Mouse (Mus musculus) cerebellum, adult 11-12 months (tissue): Measurements from ENCODE around the gene Dennd5a.
"Not testable (repeated sequence)": the region's sequence is repeated elsewhere in the genome, so short reads cannot be mapped to it uniquely, and the experiment has no call there.

Source experiments
- DNase-seq: peaks from one replicate; pipeline ENCODE4 v3.0.0; 2022

Gene Dennd5a

DNA sequence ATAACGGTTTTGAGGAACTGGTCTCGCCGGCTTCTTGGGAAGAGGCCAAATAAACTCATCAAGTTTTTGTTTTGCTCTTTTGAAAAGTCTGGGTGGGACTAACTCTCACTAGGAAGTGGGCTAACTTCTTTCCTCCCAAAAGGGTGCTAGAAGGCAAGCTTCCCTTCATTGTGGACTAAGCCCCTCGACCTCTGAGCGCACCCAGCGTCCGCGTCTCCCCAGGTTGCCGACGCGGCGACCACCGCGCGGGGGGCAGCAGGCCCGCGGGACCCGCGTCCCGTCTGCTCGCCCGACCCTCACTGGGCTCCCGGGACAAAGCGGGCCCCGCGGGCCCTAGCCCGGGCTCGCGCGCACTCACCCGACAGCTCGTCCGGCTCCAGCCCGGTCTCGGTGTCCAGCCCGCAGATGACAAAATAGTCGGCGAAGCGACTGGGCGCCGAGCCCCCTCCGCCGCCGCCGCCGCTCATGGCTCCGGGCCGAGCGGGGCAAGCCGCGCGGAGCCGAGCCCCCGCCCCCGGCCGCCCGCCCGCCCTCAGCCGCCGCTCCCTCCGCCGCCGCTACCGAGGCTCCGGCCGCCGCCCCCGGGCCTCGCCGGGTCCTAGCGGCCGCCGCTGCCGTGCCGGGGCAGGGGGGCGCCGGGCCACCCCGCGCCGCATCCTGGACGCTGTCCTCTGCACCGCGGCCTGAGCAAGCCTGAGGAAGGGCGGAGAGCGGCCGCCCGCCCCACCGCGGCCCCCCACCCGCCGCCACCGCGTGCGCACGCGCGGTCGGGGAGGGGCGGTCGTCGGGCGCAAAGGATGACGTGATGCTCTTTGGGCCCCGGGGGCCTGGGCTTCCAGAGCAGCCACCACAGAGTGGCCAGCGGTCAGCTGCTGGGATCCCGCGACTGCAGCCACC, at the start of gene Dennd5a:
Gene Dennd5a (minus strand): TSS at position 755 of the 897 bp plus-strand sequence.
- DNase-seq = peak; percentile 86

DNA sequence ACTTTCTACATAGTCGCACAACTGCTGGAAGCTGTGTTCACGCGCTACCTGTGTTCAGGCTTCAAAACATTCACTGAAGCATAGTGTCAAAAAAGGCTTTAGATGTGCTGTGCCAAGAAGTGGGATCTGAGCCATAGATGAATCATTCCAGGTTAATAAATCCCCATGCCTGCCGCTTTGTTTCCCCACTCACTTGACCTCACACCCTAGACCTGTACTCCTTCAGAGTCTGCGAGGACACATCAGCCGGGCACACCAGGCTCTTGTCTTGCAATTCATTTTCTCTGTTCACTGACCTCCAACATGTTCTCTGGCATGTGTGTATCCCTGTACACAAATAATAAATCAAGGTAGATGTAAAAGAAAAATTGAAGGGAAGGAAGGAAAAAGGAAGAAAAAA, 48.8 kb upstream of the Dennd5a start:
- DNase-seq = no peak

DNA sequence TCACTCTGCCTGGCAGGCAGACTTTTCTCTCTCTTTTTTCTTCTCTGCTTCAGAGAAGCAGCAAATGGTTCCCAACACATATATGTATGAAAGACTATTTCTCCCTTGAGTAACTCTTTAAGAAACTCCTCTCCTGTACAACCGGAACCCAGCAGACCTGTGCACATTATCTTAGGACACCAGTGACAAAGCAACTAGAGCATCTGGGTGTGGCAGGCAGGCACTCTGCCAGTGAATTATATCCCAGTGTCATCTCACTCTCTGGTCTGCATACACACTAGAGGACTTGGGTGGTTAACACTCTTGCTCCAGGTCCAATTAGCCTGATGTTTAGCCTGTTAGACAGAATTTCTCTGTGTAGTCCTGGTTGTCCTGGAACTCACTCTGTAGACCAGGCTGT, 48.2 kb upstream of the Dennd5a start:
- DNase-seq = no peak

DNA sequence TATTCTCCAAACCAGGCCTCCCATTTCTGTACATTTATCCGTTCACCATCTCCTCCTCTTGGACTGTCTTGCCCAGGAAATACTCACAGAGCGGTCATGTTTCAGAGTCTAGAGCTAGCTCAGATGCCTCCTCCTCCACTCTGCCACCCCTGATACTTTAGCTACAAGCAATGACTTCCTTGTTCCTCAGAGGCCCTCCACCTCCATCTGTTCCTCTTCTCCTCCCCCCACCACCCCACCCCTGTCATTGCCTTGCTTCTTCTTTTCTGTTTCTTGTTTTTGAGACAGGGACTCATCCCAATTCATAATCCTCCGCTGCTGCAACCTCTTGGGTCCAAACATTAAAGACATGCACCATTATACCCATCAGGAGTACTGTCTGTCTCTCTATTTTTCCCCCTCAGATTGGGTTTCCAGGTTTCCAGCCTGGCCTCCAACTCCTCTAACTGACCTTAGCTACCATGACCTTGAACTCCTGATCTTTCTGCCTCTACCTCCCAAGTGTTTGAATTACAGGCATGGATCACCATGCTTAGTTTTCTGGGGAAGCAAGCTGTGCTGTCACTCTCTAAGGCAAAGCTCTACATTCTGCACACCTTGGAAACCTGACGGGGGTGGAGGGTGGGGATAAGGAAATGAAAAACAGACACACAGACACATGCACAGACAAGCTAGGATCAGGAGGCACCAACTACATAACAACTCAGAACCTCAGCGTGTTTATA, 46.4 kb upstream of the Dennd5a start:
- DNase-seq = no peak

DNA sequence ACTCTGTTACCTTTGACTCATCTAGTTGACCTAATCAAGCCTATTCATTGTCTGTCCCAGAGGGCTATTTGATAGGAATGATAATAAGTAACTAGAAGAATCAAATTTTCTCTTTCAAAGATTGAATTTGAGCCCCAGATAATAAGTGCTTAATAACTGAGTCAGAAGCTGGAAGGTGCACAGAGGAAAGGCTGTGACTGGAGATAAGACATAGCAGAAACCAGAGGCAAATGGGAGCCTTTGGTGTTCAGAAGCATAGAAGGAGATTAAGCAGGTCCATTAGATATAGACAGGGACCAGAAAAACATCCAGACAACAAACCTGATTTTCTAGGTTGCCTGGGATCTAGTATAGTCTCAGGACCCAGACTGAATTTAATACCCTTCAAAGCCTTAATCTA, 45.7 kb upstream of the Dennd5a start:
- DNase-seq = no peak

DNA sequence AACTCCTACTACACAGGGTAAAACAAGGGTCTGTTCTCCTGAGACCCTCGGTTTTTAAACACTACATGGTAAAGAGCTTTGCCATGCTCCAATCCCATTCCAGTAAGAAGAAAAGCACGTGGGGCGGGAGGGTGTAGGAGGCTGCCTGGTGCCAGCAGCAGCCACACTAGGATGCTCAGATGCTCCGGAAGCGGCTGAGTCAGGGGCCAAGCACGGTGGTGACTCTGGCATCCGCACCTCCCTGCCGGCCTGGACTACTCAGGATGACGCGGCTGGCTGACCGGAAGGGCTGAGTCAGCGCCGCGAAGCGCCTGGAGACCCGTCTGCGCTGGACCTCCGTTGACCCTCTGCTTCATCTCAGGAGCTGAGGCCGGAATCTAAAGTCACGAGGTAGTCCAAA, 42.7 kb upstream of the Dennd5a start:
- DNase-seq = peak; percentile 70

DNA sequence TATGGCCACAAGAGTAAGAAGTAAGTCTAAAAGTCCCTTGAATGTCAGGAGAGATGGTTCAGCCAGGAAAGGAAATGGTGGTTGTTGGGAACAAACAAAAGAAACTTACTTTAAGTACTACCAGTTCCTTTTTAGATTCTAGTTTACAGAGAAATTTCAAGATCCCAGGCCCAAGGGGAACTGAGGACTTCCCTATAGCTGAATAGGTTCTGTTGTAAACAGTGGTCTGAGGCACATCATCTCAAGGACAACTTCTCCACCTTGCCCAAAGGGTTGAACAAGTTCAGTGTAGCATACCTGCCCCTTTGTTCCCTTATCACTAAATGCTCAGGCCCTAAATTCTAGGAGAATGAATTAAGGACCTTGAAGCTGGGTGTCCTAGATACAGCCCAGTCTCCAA, 41.8 kb upstream of the Dennd5a start:
- DNase-seq = no peak

DNA sequence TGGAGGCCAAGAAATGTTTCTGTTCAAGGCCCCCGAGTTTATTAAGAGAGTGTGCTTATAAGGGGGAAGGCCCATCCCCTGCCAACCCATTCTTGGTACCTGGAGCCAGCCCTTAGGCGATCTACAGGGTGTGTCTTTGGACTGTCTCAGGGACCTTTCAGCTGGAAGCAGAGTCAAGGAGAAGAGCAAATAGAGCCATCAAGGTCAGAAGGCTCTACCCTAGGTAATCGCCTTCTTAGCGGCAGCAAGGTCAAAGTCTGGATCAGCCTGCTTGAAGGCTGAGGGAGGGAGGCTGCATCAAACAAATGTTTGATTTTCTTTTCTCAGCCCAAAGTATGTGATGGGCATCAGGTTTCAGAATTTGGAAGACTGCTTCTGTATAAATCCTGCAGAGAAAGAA, 38.1 kb upstream of the Dennd5a start:
- DNase-seq = no peak

DNA sequence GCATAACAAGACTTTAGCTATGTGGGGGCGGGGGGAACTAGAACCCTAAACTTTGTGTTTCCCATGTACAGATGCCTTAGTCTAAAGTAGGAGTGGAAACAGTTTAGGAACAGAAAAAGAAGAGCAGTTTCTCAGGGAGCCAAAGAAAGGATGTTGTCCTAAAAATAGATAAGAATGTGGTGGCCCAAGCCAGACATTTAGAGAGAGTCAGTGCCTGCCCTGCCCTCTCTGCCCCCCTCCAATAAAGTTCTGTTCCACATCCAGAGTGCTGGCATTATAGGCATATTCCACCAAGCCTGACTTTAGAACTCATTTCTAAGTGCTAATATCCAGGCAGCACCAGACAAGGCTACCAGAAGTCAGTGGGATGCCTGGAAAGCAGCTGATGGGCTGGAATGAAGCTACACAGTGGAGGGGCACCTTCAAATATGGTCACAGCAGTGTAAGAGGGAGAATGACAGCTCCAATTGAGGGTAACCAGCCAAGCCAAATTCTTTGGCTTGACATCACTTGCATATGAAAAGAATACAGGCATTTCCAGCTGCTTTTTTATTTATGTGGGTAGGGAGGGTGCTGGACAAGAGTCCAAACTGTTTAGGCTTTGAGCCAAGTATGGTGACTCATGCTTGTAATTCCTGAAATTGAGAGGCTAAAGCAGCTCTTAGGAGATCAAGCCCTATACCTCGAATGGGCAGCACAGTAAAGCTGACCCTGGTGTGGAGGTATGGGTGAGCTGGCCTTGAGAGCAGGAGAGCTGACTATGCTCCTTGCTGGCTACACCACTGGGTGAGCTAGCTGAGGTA, 33.1 kb upstream of the Dennd5a start:
- DNase-seq = no peak

DNA sequence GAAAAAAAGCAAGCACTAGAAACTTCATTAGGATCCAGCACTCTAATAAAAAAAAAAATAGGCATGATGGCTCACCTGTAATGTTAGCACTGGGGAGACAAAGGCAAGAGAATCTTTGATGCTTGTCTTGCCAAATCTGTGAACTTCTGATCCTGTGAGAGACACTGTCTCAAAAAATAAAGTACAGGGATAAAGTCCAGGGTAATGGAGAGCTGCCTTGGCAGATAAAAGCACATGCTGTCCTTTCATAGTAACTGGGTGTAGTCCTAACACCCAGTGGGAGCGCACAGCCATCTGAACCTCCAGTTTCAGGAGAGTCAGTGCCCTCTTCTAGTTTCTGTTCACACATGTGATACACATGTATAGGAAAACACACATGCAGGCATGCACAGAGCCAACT, 31.0 kb upstream of the Dennd5a start:
- DNase-seq = no peak

DNA sequence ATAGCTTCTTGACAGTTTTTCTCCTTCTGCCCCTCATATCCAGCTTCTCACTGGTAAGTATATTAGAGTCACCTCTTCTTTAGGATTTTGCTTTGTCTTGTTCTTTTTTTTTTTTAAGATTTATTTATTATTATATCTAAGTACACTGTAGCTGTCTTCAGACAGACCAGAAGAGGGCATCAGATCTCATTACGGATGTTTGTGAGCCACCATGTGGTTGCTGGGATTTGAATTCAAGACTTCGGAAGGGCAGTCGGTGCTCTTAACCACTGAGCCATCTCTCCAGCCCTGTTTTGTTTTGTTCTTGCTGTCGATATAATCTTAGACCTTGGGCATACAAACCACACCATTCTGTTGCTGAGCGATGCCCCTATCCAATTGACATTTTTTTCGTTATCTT, 26.5 kb upstream of the Dennd5a start, which contains the start of gene Tmem41b:
Gene Tmem41b (minus strand): TSS at position 155 of the 400 bp plus-strand sequence.
- not testable (repeated sequence) for DNase-seq

DNA sequence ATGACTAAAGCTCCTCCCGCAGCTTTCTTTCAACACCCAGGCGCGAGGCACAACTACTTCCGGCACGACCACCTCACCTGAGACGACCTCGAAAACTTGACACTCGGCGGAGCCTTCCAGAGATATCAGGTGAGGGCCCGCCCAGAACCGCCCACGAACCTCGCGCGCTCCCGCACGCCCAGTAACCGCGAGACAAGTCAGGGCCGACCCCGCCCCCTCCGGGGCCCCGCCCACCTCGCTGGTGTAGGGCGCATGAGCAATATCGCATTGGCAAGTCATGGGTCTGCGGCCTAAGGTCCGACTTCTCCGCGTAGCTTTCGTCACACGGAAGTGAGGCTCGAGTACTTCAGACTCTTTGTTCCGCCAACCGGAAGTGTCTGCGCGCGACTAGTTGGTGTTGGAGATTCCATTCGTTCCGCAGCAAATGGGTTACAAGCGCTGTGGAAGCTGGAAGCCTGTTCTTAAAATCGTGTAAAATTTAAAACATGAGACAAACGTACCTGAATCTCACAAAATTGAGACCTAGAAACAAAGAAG, 25.9 kb upstream of the Dennd5a start:
- DNase-seq = peak; percentile 99

DNA sequence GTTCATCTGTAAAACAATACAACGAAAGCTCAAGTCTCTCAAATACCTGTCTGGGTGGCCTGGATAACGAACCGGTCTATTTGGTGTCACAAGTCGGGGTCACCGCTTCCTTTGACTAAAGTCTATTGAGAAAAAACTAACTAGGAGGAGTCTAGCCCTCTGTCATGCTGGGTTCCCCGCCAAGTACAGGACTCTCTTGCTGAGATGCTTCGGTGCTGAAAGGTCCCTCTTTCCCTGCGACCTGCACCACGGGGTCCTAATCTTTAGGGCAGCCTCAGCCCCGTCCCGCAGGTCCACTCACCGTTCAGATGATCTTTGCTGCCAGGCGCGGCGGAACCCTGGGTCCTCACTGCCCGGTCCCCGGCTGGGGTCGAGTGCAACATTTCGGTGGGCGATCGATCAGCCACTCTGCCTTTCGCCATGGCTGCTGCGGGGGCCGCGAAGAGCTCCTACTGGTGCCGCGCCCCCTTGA, 25.4 kb upstream of the Dennd5a start:
- no peak for DNase-seq

DNA sequence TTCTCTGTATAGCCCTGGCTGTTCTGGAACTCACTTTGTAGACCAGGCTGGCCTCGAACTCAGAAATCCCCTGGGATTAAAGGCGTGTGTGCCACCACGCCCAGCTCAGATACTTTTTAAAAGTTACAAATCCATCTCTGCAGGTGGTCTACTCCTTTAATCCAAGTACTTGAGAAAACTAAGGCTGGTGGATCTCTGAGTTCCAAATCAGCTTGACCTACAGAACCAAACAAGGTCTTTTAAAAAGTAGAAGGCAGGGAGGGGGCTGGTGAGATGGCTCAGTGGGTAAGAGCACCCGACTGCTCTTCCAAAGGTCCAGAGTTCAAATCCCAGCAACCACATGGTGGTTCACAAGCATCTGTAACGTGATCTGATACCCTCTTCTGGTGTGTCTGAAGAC, 24.3 kb upstream of the Dennd5a start:
- not testable (repeated sequence) for DNase-seq

DNA sequence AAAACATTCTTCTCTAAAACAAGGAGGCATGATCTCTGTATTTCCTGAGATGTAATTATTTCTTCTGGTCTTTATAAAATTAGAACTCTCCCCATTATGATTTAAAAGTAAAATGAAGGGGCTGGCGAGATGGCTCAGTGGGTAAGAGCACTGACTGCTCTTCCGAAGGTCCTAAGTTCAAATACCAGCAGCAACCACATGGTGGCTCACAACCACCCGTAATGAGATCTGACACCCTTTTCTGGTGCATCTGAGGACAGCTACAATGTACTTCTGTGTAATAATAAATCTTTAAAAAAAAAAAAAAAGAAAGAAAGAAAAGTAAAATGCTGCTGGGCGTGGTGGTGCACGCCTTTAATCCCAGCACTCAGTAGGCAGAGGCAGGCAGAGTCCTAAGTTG, 16.9 kb upstream of the Dennd5a start:
- not testable (repeated sequence) for DNase-seq

DNA sequence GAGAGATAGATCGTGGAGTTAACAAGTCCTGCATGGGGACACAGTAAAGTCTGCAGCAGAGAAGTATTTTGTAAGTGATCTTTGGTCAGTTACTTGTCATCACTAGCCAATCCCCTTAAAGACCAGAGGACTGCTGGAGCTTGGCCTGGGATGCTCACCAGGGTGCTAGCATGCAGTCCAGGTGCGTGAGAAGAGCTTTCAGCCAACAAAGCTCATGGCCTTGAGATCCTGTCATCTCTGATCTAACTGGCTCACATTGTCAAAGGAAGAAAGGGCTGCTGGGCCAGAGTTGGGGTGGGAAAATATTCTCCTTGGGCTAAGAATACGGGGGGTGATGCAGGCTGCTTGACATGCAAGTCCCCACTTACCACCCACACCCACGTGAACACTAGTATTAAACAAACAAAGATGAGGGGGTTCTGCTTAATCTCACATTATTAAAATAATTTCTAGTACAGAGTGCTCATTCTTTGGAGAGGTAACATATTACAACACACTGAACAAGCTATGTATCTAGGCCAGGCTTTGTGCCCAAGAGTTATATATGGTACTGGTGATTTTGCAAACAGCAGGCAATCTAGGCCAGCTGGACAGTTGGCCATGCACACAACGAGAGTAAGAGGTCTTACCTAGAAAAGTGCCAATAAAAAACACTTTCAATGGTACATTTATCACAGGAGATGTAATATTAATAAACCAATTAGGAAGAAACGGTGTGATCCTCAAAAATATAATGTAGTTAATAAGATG, 15.9 kb upstream of the Dennd5a start:
- peak; percentile 68 for DNase-seq

DNA sequence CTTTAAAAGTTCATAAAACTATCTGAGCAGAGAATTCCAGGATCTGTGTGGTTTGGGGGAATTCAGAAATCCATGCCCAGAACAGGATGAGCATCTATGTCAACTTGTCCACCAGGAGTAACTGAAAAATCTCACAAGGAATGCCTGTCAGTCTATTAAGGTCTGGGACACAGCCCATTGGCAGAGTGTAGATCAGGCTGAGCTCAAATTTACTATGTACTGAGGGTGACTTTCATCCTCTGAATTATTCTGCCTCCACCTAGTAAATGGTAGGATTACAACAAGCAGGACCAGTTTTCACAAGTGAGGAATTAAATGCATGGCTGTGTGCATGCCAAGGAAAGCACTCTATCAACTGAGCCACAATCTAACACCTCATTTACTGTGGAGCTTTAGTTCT, 9.3 kb upstream of the Dennd5a start:
- DNase-seq = no peak

DNA sequence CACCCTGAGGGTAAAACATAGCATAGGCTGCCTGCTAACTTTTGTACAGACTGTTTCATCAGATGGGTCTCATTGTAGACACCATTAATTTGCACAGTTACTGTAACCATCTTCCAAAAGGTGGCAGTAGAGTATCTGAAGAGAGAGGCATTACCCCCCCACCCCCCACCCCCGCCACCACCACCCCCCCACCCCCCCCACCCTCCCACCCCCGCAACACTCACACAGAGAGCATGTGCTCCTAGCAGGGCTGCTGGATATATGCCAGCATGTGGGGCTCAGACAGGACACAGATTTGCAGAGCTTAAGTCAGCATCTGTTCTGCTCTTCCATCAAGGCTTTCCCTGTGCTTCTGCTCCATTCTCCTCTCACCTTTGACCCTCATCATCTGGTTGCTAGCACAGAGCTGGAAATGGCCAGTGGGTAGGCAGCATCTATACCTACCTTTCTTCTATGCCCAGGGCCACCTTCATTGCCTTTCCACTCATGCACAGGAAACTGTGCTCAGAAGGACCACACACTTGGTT, 8.7 kb upstream of the Dennd5a start:
- DNase-seq = peak; percentile 85

DNA sequence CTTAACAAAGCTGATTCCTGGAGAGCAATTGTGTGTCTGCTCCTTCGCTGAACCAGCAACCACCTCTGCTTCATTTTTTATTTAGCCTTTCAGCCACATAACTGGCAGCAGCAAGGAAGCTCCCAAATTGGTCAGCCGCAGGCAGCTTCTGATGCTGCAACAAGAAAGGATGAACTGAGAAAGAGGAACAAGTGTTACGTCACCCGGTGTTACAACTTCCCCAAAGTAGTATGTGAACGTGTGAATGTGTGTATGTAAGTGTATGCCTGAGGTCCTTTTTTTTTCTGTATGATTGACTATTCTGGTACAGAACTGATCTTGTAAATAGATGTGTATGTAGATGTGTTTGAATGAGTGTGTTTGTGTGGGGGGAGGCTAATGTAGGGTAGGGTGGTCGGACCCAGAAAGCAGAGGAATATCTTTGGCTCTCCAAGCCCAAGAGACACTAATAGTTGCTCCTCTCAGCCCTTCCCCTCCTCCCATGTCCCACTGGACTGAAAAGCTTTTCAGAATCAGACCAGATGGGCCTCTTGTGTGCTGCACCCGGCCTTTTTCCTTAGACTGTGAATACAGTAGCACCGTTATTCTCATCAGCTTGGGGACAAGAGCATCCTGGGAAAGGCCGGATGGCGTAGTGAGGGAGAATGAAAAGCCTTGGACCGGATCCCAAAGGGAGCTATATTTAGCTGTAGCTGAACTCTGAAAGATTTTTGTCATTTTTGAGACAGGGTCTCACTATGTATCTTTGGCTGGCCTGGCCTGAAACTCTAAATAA, 7.7 kb upstream of the Dennd5a start:
- peak; percentile 53 for DNase-seq

DNA sequence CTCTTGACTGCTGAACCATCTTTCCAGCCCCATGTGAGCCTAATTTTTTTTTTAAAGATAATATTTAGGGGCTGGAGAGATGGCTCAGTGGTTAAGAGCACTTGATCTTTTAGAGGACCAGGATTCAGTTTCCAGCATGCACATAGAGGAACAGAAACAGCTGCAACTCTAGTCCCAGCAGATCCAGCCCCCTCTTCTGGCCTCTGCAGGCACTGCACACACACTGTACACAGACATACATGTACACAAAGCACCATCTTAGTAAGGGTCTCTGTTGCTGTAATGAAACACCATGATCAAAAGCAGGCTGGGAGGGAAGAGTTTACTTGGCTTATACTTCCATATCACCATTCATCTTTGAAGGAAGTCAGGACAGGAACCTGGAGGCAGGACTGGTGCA, 5.4 kb upstream of the Dennd5a start:
- DNase-seq = no peak

DNA sequence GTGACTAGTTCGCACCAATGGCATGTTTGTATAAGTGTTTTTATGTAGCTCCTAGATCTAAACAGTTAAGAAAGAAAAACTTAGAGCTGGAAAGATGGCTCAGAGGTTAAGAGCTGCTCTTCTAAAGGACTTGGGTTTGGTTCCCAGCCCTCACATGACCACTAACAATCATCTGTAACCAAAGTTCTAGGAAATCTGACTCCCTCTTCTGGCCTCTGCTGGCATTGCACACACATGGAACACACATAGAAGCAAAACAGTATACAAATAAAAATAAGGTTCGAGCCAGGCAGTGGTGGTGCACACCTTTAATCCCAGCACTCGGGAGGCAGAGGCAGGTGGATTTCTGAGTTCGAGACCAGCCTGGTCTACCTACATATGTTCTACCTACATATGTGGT, 3.4 kb upstream of the Dennd5a start:
- DNase-seq = no peak
